Mouse (Mus musculus) CH12.LX (cell line): ENCODE results near the gene Rab11fip5. TPM values are rescaled to one million over a fixed set of nuclear protein-coding genes. Genes with fewer than 3 reads are reported as not detected.

ENCODE experiments used
- DNase-seq: peaks from one replicate; pipeline ENCODE4 v3.0.0-alpha.2; 2013; ENCODE audit errors: extremely low read depth
- H3K27ac ChIP-seq: 2 replicates; pipeline ENCODE4 v1.5.1; 2012; ENCODE audit warnings: low read depth, mild to moderate bottlenecking, control low read depth, moderate library complexity; ENCODE audit not compliant: insufficient read depth
- H3K27me3 ChIP-seq: replicated peaks from 2 replicates; pipeline ENCODE3; 2012; ENCODE audit warnings: inconsistent platforms
- H3K36me3 ChIP-seq, 2 experiments: replicated peaks in 1 of 2; 2 replicates each; pipeline versions ENCODE3 to v1.6.1; 2012; ENCODE audit warnings: inconsistent platforms in 1 of 2, low read length in 1 of 2, mild to moderate bottlenecking in 1 of 2, mixed read lengths in 1 of 2, moderate library complexity in 1 of 2; ENCODE audit not compliant: control insufficient read depth in 1 of 2, insufficient read depth in 1 of 2
- H3K4me1 ChIP-seq, 2 experiments: 2 replicates each; pipeline ENCODE4 v1.6.1; 2012; ENCODE audit warnings: inconsistent platforms in 1 of 2, moderate library complexity in 1 of 2; ENCODE audit not compliant: insufficient read depth in 2 of 2, control insufficient read depth in 1 of 2
- H3K4me2 ChIP-seq: 2 replicates; pipeline ENCODE4 v1.6.1; 2012; ENCODE audit warnings: low read depth, mild to moderate bottlenecking, control low read depth; ENCODE audit not compliant: poor library complexity, insufficient read depth, severe bottlenecking
- H3K4me3 ChIP-seq, 3 experiments: fragments of 150-350 bp in 1 of 3; sonication (generic) in 1 of 3; replicated peaks in 1 of 3; 2 replicates each; pipeline versions ENCODE3 to v1.5.1; 2011 to 2012; ENCODE audit warnings: low read depth in 2 of 3, low read length in 2 of 3, mild to moderate bottlenecking in 2 of 3, moderate library complexity in 2 of 3, control low read depth in 1 of 3, improper control_type of control experiment in 1 of 3, inconsistent platforms in 1 of 3, mixed read lengths in 1 of 3; ENCODE audit not compliant: poor library complexity in 1 of 3
- H3K79me2 ChIP-seq: replicated peaks from 2 replicates; pipeline ENCODE4 v1.6.1; 2012; ENCODE audit warnings: mild to moderate bottlenecking, moderate library complexity; ENCODE audit not compliant: control insufficient read depth, poor library complexity, insufficient read depth, severe bottlenecking; ENCODE audit errors: extremely low read depth
- H3K9ac ChIP-seq: 2 replicates; pipeline ENCODE4 v1.6.1; 2012; ENCODE audit warnings: low read depth, mild to moderate bottlenecking, control low read depth, moderate library complexity; ENCODE audit not compliant: insufficient read depth
- H3K9me3 ChIP-seq: replicated peaks from 2 replicates; pipeline ENCODE3; 2012; ENCODE audit warnings: low read length, inconsistent platforms, mixed read lengths
- BHLHE40 ChIP-seq: IDR thresholded peaks from 2 replicates; pipeline ENCODE4 v1.6.1; 2011; ENCODE audit warnings: mild to moderate bottlenecking, low read depth, low read length, improper control_type of control experiment
- KAT2A ChIP-seq: IDR thresholded peaks from 2 replicates; pipeline ENCODE4 v1.6.1; 2012; ENCODE audit warnings: low read length, improper control_type of control experiment, inconsistent platforms; ENCODE audit not compliant: insufficient replicate concordance
- PAX5 ChIP-seq: IDR thresholded peaks from 2 replicates; pipeline ENCODE4 v1.6.1; 2012; ENCODE audit warnings: low read length, inconsistent platforms, mixed read lengths
- POLR2A ChIP-seq: IDR thresholded peaks from 2 replicates; pipeline ENCODE4 v1.6.1; 2011; ENCODE audit warnings: low read depth, mild to moderate bottlenecking, improper control_type of control experiment, low read length
- SMC3 ChIP-seq: IDR thresholded peaks from 2 replicates; pipeline ENCODE4 v1.6.1; 2011; ENCODE audit warnings: low read depth, low read length, improper control_type of control experiment
- TBP ChIP-seq: conservative IDR thresholded peaks from 2 replicates; pipeline ENCODE4 v1.6.1; 2011; ENCODE audit warnings: low read depth, low read length, improper control_type of control experiment
- UBTF ChIP-seq: IDR thresholded peaks from 2 replicates; pipeline ENCODE4 v1.6.1; 2012; ENCODE audit warnings: low read depth, mild to moderate bottlenecking, inconsistent platforms, low read length, improper control_type of control experiment, moderate library complexity
- USF2 ChIP-seq: conservative IDR thresholded peaks from 2 replicates; pipeline ENCODE4 v1.6.1; 2011; ENCODE audit warnings: low read depth, low read length, improper control_type of control experiment
- dilution Hi-C: fragments of 300-500 bp; cut with MboI; formaldehyde crosslinking; loops from 2 replicates; pipeline ENCODE4 v1.14.3; 2020; ENCODE audit warnings: low sequenced_read_pairs; ENCODE audit not compliant: extremely low pct_unique_long_range_greater_than_20kb, extremely low pct_ligation_motif_present
- in situ Hi-C: fragments of 300-500 bp; cut with MboI; formaldehyde crosslinking; loops from 3 replicates; pipeline ENCODE4 v1.14.3; 2019; ENCODE audit warnings: low sequenced_read_pairs, low pct_ligation_motif_present, low pct_unique_long_range_greater_than_20kb, mixed read lengths
- polyA plus RNA-seq: library from polyadenylated mRNA; unstranded; fragments of >175 nt; gene quantifications from 2 replicates; pipeline ENCODE4 v1.2.1, GENCODE M21; 2012; ENCODE audit warnings: low read depth; ENCODE audit not compliant: insufficient read length
- total RNA-seq, 2 experiments: library from RNA; depleted of rRNA; stranded (reverse); fragments of 300-350 nt in 1 of 2; fragments of >200 nt in 1 of 2; gene quantifications; 2 replicates each; pipeline ENCODE4 v1.2.3; 2012 to 2014

The Rab11fip5 gene
- total and polyA plus RNA-seq, 3 experiments, result 0.13 to 0.30 (median 0.17) TPM

DNA sequence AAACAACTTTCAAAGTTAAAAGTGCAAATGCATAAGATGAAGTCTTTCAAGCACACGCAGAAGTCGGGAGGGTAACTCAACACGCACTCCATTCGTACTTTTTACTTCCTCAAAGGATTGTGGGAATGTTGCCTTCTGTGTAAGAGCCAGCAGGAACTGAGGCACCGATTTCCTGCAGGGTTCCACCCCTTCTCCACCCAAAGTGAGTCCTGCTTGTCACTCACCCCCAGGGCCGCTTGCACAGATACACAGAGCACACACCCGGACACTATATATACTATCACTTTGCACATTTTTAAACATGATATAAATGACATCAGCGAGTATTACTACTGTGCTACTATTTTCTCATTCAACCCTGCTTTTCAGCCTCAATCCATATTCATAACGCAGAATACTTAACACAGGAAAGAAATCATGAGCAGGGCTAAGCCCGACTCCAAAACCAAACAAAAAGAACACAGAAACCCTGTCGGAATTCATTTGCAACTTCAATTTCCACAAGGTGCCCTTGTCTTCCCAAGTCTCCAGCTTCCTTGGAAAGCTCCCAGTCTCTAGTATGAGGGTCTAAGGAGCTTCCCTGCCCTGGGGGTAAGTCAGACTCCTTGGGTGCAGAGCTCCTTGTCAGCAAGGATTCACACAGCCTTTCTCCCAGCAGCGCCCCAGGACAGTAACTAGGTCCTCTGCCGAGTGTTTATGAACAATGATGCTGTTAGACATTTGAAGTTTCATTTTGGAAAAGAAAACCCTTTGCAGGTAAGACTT lies 88.0 kb downstream of the Rab11fip5 start:
- in situ Hi-C loops (no loop called here), dilution Hi-C loops (no loop called here)
- no peak overlapping the region for H3K9ac ChIP-seq
- no peaks in the 10 kb centered on the region for H3K36me3 ChIP-seq
- TF ChIP-seq KAT2A (no peak), BHLHE40 (no peak), UBTF (no peak), TBP (no peak), POLR2A (no peak), SMC3 (no peak), USF2 (no peak), PAX5 (no peak)
- no peak overlapping the region for H3K4me3 ChIP-seq
- DNase-seq, result no peak
- no peaks in the 10 kb centered on the region for H3K4me1 ChIP-seq
- H3K4me2 ChIP-seq, result no peak overlapping the region
- no peaks in the 10 kb centered on the region for H3K9me3 ChIP-seq
- H3K27ac ChIP-seq, result no peak overlapping the region
- H3K27me3 ChIP-seq, result no peaks in the 10 kb centered on the region
- H3K79me2 ChIP-seq, result no peaks in the 10 kb centered on the region

Other genes with a start within 250 kb of the Rab11fip5 start
- gene Spr, start 236.9 kb downstream of the Rab11fip5 start, total RNA-seq (2012; rRNA removed), result 64.4 and 70.8 TPM in 2 replicates
- gene Spr, start 236.9 kb downstream of the Rab11fip5 start, total RNA-seq (2014; rRNA removed), result 42.8 and 44.3 TPM in 2 replicates
- gene Spr, start 236.9 kb downstream of the Rab11fip5 start, polyA plus RNA-seq, result 69.3 and 76.7 TPM in 2 replicates
- not detected in 2 replicates for gene Emx1, start 187.2 kb downstream of the Rab11fip5 start, total RNA-seq (2012; rRNA removed)
- gene Emx1, start 187.2 kb downstream of the Rab11fip5 start, total RNA-seq (2014; rRNA removed), result not detected in 2 replicates
- not detected in 2 replicates for gene Emx1, start 187.2 kb downstream of the Rab11fip5 start, polyA plus RNA-seq
- 0.55 and 0.63 TPM in 2 replicates for gene Sfxn5, start 41.2 kb downstream of the Rab11fip5 start, total RNA-seq (2012; rRNA removed)
- gene Sfxn5, start 41.2 kb downstream of the Rab11fip5 start, total RNA-seq (2014; rRNA removed), result 0.66 and 0.88 TPM in 2 replicates
- 0.93 and 1.4 TPM in 2 replicates for gene Sfxn5, start 41.2 kb downstream of the Rab11fip5 start, polyA plus RNA-seq
- gene Noto, start 49.3 kb upstream of the Rab11fip5 start, total RNA-seq (2012; rRNA removed), result not detected in 2 replicates
- gene Noto, start 49.3 kb upstream of the Rab11fip5 start, total RNA-seq (2014; rRNA removed), result not detected in 2 replicates
- not detected in 2 replicates for gene Noto, start 49.3 kb upstream of the Rab11fip5 start, polyA plus RNA-seq
- 68.1 and 84.0 TPM in 2 replicates for gene Smyd5, start 57.4 kb upstream of the Rab11fip5 start, total RNA-seq (2012; rRNA removed)
- gene Smyd5, start 57.4 kb upstream of the Rab11fip5 start, total RNA-seq (2014; rRNA removed), result 75.5 and 77.5 TPM in 2 replicates
- gene Smyd5, start 57.4 kb upstream of the Rab11fip5 start, polyA plus RNA-seq, result 109 and 111 TPM in 2 replicates
- gene Cct7, start 76.9 kb upstream of the Rab11fip5 start, total RNA-seq (2012; rRNA removed), result 484 and 566 TPM in 2 replicates
- gene Cct7, start 76.9 kb upstream of the Rab11fip5 start, total RNA-seq (2014; rRNA removed), result 483 and 577 TPM in 2 replicates
- 505 and 599 TPM in 2 replicates for gene Cct7, start 76.9 kb upstream of the Rab11fip5 start, polyA plus RNA-seq
- gene Pradc1, start 77.3 kb upstream of the Rab11fip5 start, total RNA-seq (2012; rRNA removed), result 11.0 and 18.0 TPM in 2 replicates
- gene Pradc1, start 77.3 kb upstream of the Rab11fip5 start, total RNA-seq (2014; rRNA removed), result 18.8 and 19.9 TPM in 2 replicates
- 16.3 and 18.2 TPM in 2 replicates for gene Pradc1, start 77.3 kb upstream of the Rab11fip5 start, polyA plus RNA-seq
- gene Fbxo41, start 128.4 kb upstream of the Rab11fip5 start, total RNA-seq (2012; rRNA removed), result 0.04 TPM in 2 replicates
- gene Fbxo41, start 128.4 kb upstream of the Rab11fip5 start, total RNA-seq (2014; rRNA removed), result not detected in 2 replicates
- gene Fbxo41, start 128.4 kb upstream of the Rab11fip5 start, polyA plus RNA-seq, result not detected in 2 replicates
- gene Egr4, start 139.0 kb upstream of the Rab11fip5 start, total RNA-seq (2012; rRNA removed), result not detected in 2 replicates
- not detected in 2 replicates for gene Egr4, start 139.0 kb upstream of the Rab11fip5 start, total RNA-seq (2014; rRNA removed)
- gene Egr4, start 139.0 kb upstream of the Rab11fip5 start, polyA plus RNA-seq, result not detected in 2 replicates
- 3.6 and 3.9 TPM in 2 replicates for gene Alms1, start 212.9 kb upstream of the Rab11fip5 start, total RNA-seq (2012; rRNA removed)
- gene Alms1, start 212.9 kb upstream of the Rab11fip5 start, total RNA-seq (2014; rRNA removed), result 2.3 and 2.4 TPM in 2 replicates
- gene Alms1, start 212.9 kb upstream of the Rab11fip5 start, polyA plus RNA-seq, result 2.5 and 2.8 TPM in 2 replicates